In genomic region chr14:55076224-55076623, GRCm38 (mm10) we compare ENCODE assay signal across 10 mouse cellular contexts. TPM values are rescaled to one million over a fixed set of nuclear protein-coding genes. Genes with fewer than 3 reads are reported as not detected.
DNase-seq lines count a peak whose midpoint lies in the region; ATAC-seq lines count a peak whose summit lies in the region.
"Had no signal": no experiment of that assay in that cellular context is flagged by ENCODE, and none has a peak within 500 bp of the region (broad histone marks: within the 10 kb centered on the region; RNA-seq: fewer than 3 reads in every experiment).

No protein-coding gene starts in this region.

- H3K27ac ChIP-seq in embryonic facial prominence, embryonic 12.5 days = peak overlapping the region; percentile 17; the same call in 1 of the 2 replicates
- no peak overlapping the region for H3K27ac ChIP-seq in embryonic facial prominence, embryonic 10.5 days (replicated peaks)
- H3K27ac ChIP-seq in kidney, embryonic 14.5 days (ENCODE audit: low read depth, low read length) = no peak overlapping the region
- H3K27ac ChIP-seq in limb, embryonic 15.5 days = 0 out of 2 replicates have a peak overlapping the region, but pooled peaks have one; percentile 55
- H3K27ac ChIP-seq: kidney, embryonic 15.5 days had no signal

- no peak overlapping the region for H3K4me3 ChIP-seq in embryonic facial prominence, embryonic 12.5 days
- no peak overlapping the region for H3K4me3 ChIP-seq in embryonic facial prominence, embryonic 10.5 days
- H3K4me3 ChIP-seq in kidney, embryonic 14.5 days (ENCODE audit: low read length) = no peak overlapping the region
- H3K4me3 ChIP-seq in limb, embryonic 15.5 days = no peak overlapping the region
- H3K4me3 ChIP-seq: kidney, embryonic 15.5 days had no signal

- ATAC-seq in embryonic facial prominence, embryonic 12.5 days (ENCODE audit: insufficient number of reproducible peaks, insufficient read depth, low FRiP score, low TSS enrichment) = no peak
- no peak for ATAC-seq in kidney, embryonic 14.5 days (ENCODE audit: low FRiP score, low TSS enrichment)
- no peak for ATAC-seq in limb, embryonic 15.5 days (ENCODE audit: insufficient number of reproducible peaks, low FRiP score, low TSS enrichment, low read depth)

- H3K4me2 ChIP-seq in embryonic facial prominence, embryonic 12.5 days (replicated peaks) = no peak overlapping the region
- no peak overlapping the region for H3K4me2 ChIP-seq in kidney, embryonic 14.5 days (replicated peaks; ENCODE audit: low read depth, low read length)
- no peak overlapping the region for H3K4me2 ChIP-seq in limb, embryonic 15.5 days
- H3K4me2 ChIP-seq: kidney, embryonic 15.5 days had no signal

- no peak overlapping the region for H3K9ac ChIP-seq in embryonic facial prominence, embryonic 12.5 days
- H3K9ac ChIP-seq in kidney, embryonic 14.5 days (ENCODE audit: low read depth, low read length) = no peak overlapping the region
- H3K9ac ChIP-seq in limb, embryonic 15.5 days = no peak overlapping the region
- H3K9ac ChIP-seq: kidney, embryonic 15.5 days had no signal

- no peaks in the 10 kb centered on the region for H3K9me3 ChIP-seq in embryonic facial prominence, embryonic 12.5 days
- H3K9me3 ChIP-seq in embryonic facial prominence, embryonic 10.5 days = no peaks in the 10 kb centered on the region
- H3K9me3 ChIP-seq in kidney, embryonic 14.5 days (ENCODE audit: control insufficient read depth, low read length) = no peaks in the 10 kb centered on the region
- no peaks in the 10 kb centered on the region for H3K9me3 ChIP-seq in limb, embryonic 15.5 days
- H3K9me3 ChIP-seq: kidney, embryonic 15.5 days had no signal

- H3K27me3 ChIP-seq in embryonic facial prominence, embryonic 12.5 days = peaks cover 7% of the 10 kb centered on the region
- H3K27me3 ChIP-seq in embryonic facial prominence, embryonic 10.5 days (replicated peaks; ENCODE audit: low read depth, poor library complexity, severe bottlenecking) = peaks cover 66% of the 10 kb centered on the region
- 0 out of 2 replicates have a peak, but pooled peaks cover 3% of the 10 kb centered on the region for H3K27me3 ChIP-seq in kidney, embryonic 14.5 days (ENCODE audit: control insufficient read depth, insufficient read depth, low read length)
- 0 out of 2 replicates have a peak, but pooled peaks cover 4% of the 10 kb centered on the region for H3K27me3 ChIP-seq in limb, embryonic 15.5 days
- H3K27me3 ChIP-seq: kidney, embryonic 15.5 days had no signal

- peaks cover 20% of the 10 kb centered on the region for H3K36me3 ChIP-seq in embryonic facial prominence, embryonic 12.5 days
- H3K36me3 ChIP-seq in embryonic facial prominence, embryonic 10.5 days (replicated peaks) = peaks cover 34% of the 10 kb centered on the region
- no peaks in the 10 kb centered on the region for H3K36me3 ChIP-seq in kidney, embryonic 14.5 days (ENCODE audit: control insufficient read depth, insufficient read depth, low read length)
- peaks cover 12% of the 10 kb centered on the region; the same call in 1 of the 2 replicates for H3K36me3 ChIP-seq in limb, embryonic 15.5 days

- H3K4me1 ChIP-seq in embryonic facial prominence, embryonic 12.5 days = peaks cover 27% of the 10 kb centered on the region
- H3K4me1 ChIP-seq in embryonic facial prominence, embryonic 10.5 days = peaks cover 46% of the 10 kb centered on the region
- H3K4me1 ChIP-seq in kidney, embryonic 14.5 days (ENCODE audit: control insufficient read depth, insufficient read depth, low read length) = peaks cover 23% of the 10 kb centered on the region
- H3K4me1 ChIP-seq in limb, embryonic 15.5 days = peaks cover 44% of the 10 kb centered on the region

- DNase-seq in embryonic facial prominence, embryonic 10.5 days (ENCODE audit: low spot score) = no peak
- peak; percentile 58 for DNase-seq in kidney, postnatal 10 days
- DNase-seq in cerebellum, postnatal 10 days = peak; percentile 79 to 82
- DNase-seq in liver = no peak
- no peak for DNase-seq in embryo, embryonic 9.5 days (ENCODE audit: extremely low spot score)

- WGBS in embryonic facial prominence, embryonic 12.5 days = 54% methylated on average over 6 of the region's 6 CpGs
- WGBS in embryonic facial prominence, embryonic 10.5 days = 65% methylated on average over 6 of the region's 6 CpGs
- 52% methylated on average over 6 of the region's 6 CpGs for WGBS in kidney, embryonic 14.5 days
- WGBS in limb, embryonic 15.5 days = 28% methylated on average over 6 of the region's 6 CpGs

RNA-seq across cellular contexts. Expression of gene Zfhx2, which starts 15.9 kb away (rescaled TPM):
- polyA plus RNA-seq in embryonic facial prominence, embryonic 12.5 days (2016; fragmentation: Nextera tagmentation; extraction: Ambion mirVana) = 7.9 TPM in 2 replicates
- 6.1 and 6.8 TPM in 2 replicates for polyA plus RNA-seq in embryonic facial prominence, embryonic 10.5 days (2016; fragmentation: Nextera tagmentation; extraction: Ambion mirVana)
- polyA plus RNA-seq in kidney, embryonic 14.5 days (2014; fragmentation: Nextera tagmentation; extraction: Ambion mirVana) = 5.8 and 6.4 TPM in 2 replicates
- polyA plus RNA-seq in limb, embryonic 15.5 days (2015; fragmentation: Nextera tagmentation; extraction: Ambion mirVana) = 4.0 and 4.8 TPM in 2 replicates

RNA-seq across cellular contexts. Expression of gene Thtpa, which starts 18.4 kb away (rescaled TPM):
- 22.2 and 24.2 TPM in 2 replicates for polyA plus RNA-seq in embryonic facial prominence, embryonic 12.5 days (2016; fragmentation: Nextera tagmentation; extraction: Ambion mirVana)
- 22.4 and 22.8 TPM in 2 replicates for polyA plus RNA-seq in embryonic facial prominence, embryonic 10.5 days (2016; fragmentation: Nextera tagmentation; extraction: Ambion mirVana)
- 14.5 and 21.8 TPM in 2 replicates for polyA plus RNA-seq in kidney, embryonic 14.5 days (2014; fragmentation: Nextera tagmentation; extraction: Ambion mirVana)
- 20.2 and 21.3 TPM in 2 replicates for polyA plus RNA-seq in limb, embryonic 15.5 days (2015; fragmentation: Nextera tagmentation; extraction: Ambion mirVana)

RNA-seq across cellular contexts. Expression of gene Ap1g2, which starts 30.2 kb away (rescaled TPM):
- 14.8 and 17.2 TPM in 2 replicates for polyA plus RNA-seq in embryonic facial prominence, embryonic 12.5 days (2016; fragmentation: Nextera tagmentation; extraction: Ambion mirVana)
- 14.5 and 15.8 TPM in 2 replicates for polyA plus RNA-seq in embryonic facial prominence, embryonic 10.5 days (2016; fragmentation: Nextera tagmentation; extraction: Ambion mirVana)
- 11.4 and 17.8 TPM in 2 replicates for polyA plus RNA-seq in kidney, embryonic 14.5 days (2014; fragmentation: Nextera tagmentation; extraction: Ambion mirVana)
- 24.9 and 25.2 TPM in 2 replicates for polyA plus RNA-seq in limb, embryonic 15.5 days (2015; fragmentation: Nextera tagmentation; extraction: Ambion mirVana)

RNA-seq across cellular contexts. Expression of gene Jph4, which starts 40.5 kb away (rescaled TPM):
- polyA plus RNA-seq in embryonic facial prominence, embryonic 12.5 days (2016; fragmentation: Nextera tagmentation; extraction: Ambion mirVana) = 2.6 and 2.9 TPM in 2 replicates
- polyA plus RNA-seq in embryonic facial prominence, embryonic 10.5 days (2016; fragmentation: Nextera tagmentation; extraction: Ambion mirVana) = 0.45 and 0.81 TPM in 2 replicates
- polyA plus RNA-seq in kidney, embryonic 14.5 days (2014; fragmentation: Nextera tagmentation; extraction: Ambion mirVana) = 0.43 and 0.55 TPM in 2 replicates
- polyA plus RNA-seq in limb, embryonic 15.5 days (2015; fragmentation: Nextera tagmentation; extraction: Ambion mirVana) = 1.5 and 2.1 TPM in 2 replicates
- polyA plus RNA-seq: liver, embryonic 16.5 days had no signal

Comparison
In these comparisons a context has a peak if more than half of its experiments do, and no peak if none do; other contexts are left out.
1. H3K27ac ChIP-seq: peak in embryonic facial prominence, embryonic 12.5 days (single experiment) and limb, embryonic 15.5 days (single experiment); none in embryonic facial prominence, embryonic 10.5 days (single experiment) and kidney, embryonic 14.5 days (single experiment).
2. DNase-seq: peak in kidney, postnatal 10 days (single experiment) and cerebellum, postnatal 10 days (2 of 2); none in embryonic facial prominence, embryonic 10.5 days (single experiment), liver (single experiment) and embryo, embryonic 9.5 days (single experiment).